Mouse (Mus musculus): ENCODE results near the gene Tctex1d2. TPM values are rescaled to one million over a fixed set of nuclear protein-coding genes. Genes with fewer than 3 reads are reported as not detected.
A peak's percentile ranks its signal among the peaks of the same experiment; 100 is the strongest.

Gene Tctex1d2
- total and polyA plus RNA-seq, 3 experiments, result 13.0 to 239 (median 23.7) TPM

DNA sequence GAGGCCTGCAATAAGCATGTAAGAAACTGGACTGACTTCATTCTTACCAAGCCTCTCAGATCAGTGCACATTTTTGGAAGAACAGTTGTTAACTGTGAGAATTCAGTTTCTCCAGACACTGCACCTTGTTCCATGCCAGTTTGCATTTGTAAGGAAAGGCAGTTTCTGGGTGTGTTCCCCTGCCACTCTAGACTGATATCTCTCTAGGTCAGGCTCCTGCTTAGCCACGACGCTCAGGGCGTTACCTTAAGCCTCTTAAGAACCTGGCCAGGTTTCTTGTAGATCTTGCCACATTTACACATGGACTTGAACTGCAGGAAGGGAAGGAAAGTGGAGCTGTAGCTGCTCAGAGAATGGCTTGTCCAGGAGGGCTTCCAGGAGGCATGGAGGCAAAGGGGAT, 30.2 kb downstream of the Tctex1d2 start:
- Histone ChIP-seq H3K4me1 (ENCODE audit: control insufficient read depth in 1 of 2, insufficient read depth in 2 of 2, low read length in 2 of 2) (peaks cover 39 to 49% of the 10 kb centered on the region in 2 experiments), H3K4me3 (ENCODE audit: control insufficient read depth in 1 of 2, insufficient read depth in 1 of 2, low read depth in 2 of 2, low read length in 2 of 2) (peak overlapping the region in 1 of 2 experiments; percentile 9; a peak in 1 of 4 replicates), H3K27ac (ENCODE audit: control insufficient read depth, low read depth, low read length) (peak overlapping the region; percentile 59), H3K9ac (ENCODE audit: control insufficient read depth, low read depth, low read length, poor library complexity, severe bottlenecking) (no peak overlapping the region), H3K9me3 (replicated peaks; ENCODE audit: insufficient read depth, low read length) (no peaks in the 10 kb centered on the region), H3K27me3 (ENCODE audit: control insufficient read depth in 1 of 2, insufficient read depth in 2 of 2, low read length in 2 of 2) (no peaks in the 10 kb centered on the region), H3K36me3 (ENCODE audit: control insufficient read depth in 1 of 2, insufficient read depth in 2 of 2, low read length in 2 of 2) (peaks cover 0 to 56% of the 10 kb centered on the region in 2 experiments), H3K79me2 (ENCODE audit: control insufficient read depth, insufficient read depth, low read length, poor library complexity) (peaks cover 13% of the 10 kb centered on the region)
- peak; percentile 74 for DNase-seq (ENCODE audit: low read depth, low spot score)
- TF ChIP-seq MYB (IDR thresholded peaks at IDR 0.05; ENCODE audit: low read depth, low read length) (peak; percentile 67), ZKSCAN1 (IDR thresholded peaks at IDR 0.05; ENCODE audit: low read depth, low read length) (no peak), MAZ (IDR thresholded peaks at IDR 0.05; ENCODE audit: low read depth, low read length) (no peak), GATA1 (IDR thresholded peaks at IDR 0.05; ENCODE audit: low read depth, low read length) (peak; percentile 57), ELF1 (IDR thresholded peaks at IDR 0.05; ENCODE audit: low read depth, low read length) (no peak), BHLHE40 (IDR thresholded peaks at IDR 0.05; ENCODE audit: borderline replicate concordance, low read depth, low read length) (no peak), E2F4 (IDR thresholded peaks at IDR 0.05; ENCODE audit: borderline replicate concordance, low read depth, low read length) (no peak), RCOR1 (IDR thresholded peaks at IDR 0.05; ENCODE audit: low read depth, low read length) (no peak), ETS1 (IDR thresholded peaks at IDR 0.05; ENCODE audit: low read depth, low read length) (0 out of 2 replicates have a peak, but pooled peaks have one; percentile 34), USF1 (IDR thresholded peaks at IDR 0.05; ENCODE audit: low read depth, low read length) (no peak), USF2 (IDR thresholded peaks at IDR 0.05; ENCODE audit: borderline replicate concordance in 1 of 2, insufficient read depth in 1 of 2, low read depth in 1 of 2, low read length in 2 of 2) (no peak), POLR2AphosphoS5 (IDR thresholded peaks at IDR 0.05; ENCODE audit: borderline replicate concordance, low read depth, low read length) (no peak), TCF12 (IDR thresholded peaks at IDR 0.05; ENCODE audit: low read depth, low read length) (peak; percentile 67), NRF1 (IDR thresholded peaks at IDR 0.05; ENCODE audit: insufficient read depth, low read depth, low read length, poor library complexity, severe bottlenecking) (no peak), TAL1 (IDR thresholded peaks at IDR 0.05; ENCODE audit: low read length) (peak; percentile 65), ZC3H11A (IDR thresholded peaks at IDR 0.05; ENCODE audit: low read depth, low read length) (no peak), JUND (IDR thresholded peaks at IDR 0.05; ENCODE audit: low read depth, low read length) (no peak), MXI1 (IDR thresholded peaks at IDR 0.05; ENCODE audit: low read depth, low read length) (peak; percentile 69), ZNF384 (IDR thresholded peaks at IDR 0.05; ENCODE audit: low read depth, low read length) (no peak), CHD2 (IDR thresholded peaks at IDR 0.05; ENCODE audit: low read length) (no peak), MAFK (IDR thresholded peaks at IDR 0.05; ENCODE audit: borderline replicate concordance, low read depth, low read length) (no peak; the same call in 1 of the 2 replicates), MEF2A (IDR thresholded peaks at IDR 0.05; ENCODE audit: extremely low read depth, insufficient replicate concordance, low read depth, low read length, poor library complexity, severe bottlenecking) (no peak), RAD21 (IDR thresholded peaks at IDR 0.05; ENCODE audit: low read depth, low read length) (no peak), NELFE (IDR thresholded peaks at IDR 0.05; ENCODE audit: low read depth, low read length) (no peak), HCFC1 (IDR thresholded peaks at IDR 0.05; ENCODE audit: low read depth, low read length) (no peak), CTCF (IDR thresholded peaks at IDR 0.05 in 2 of 3, conservative IDR thresholded peaks at IDR 0.05 in 1 of 3; ENCODE audit: control insufficient read depth in 1 of 3, insufficient read depth in 1 of 3, low read depth in 2 of 3, low read length in 3 of 3, poor library complexity in 1 of 3, severe bottlenecking in 1 of 3) (no peak), KAT2A (conservative IDR thresholded peaks at IDR 0.05; ENCODE audit: low read depth, low read length) (no peak), MAX (IDR thresholded peaks at IDR 0.05; ENCODE audit: low read length) (no peak), POLR2A (IDR thresholded peaks at IDR 0.05; ENCODE audit: control insufficient read depth in 1 of 2, insufficient read depth in 1 of 2, low read depth in 1 of 2, low read length in 2 of 2, poor library complexity in 1 of 2) (no peak; a peak in 1 of 4 replicates), UBTF (IDR thresholded peaks at IDR 0.05; ENCODE audit: borderline replicate concordance, insufficient read depth, low read depth, low read length) (no peak), SIN3A (IDR thresholded peaks at IDR 0.05; ENCODE audit: low read length) (peak; percentile 66), MYC (IDR thresholded peaks at IDR 0.05; ENCODE audit: low read depth, low read length) (no peak; the same call in 1 of the 2 replicates), SMC3 (IDR thresholded peaks at IDR 0.05; ENCODE audit: low read depth, low read length) (no peak), EP300 (IDR thresholded peaks at IDR 0.05; ENCODE audit: low read depth in 1 of 2, low read length in 2 of 2) (peak; percentile 76 to 81), ZMIZ1 (IDR thresholded peaks at IDR 0.05; ENCODE audit: low read depth, low read length) (no peak), GABPA (IDR thresholded peaks at IDR 0.05; ENCODE audit: low read depth, low read length) (no peak), CHD1 (IDR thresholded peaks at IDR 0.05; ENCODE audit: low read depth, low read length) (no peak), TBP (IDR thresholded peaks at IDR 0.05; ENCODE audit: low read depth, low read length) (no peak)

Data from MEL (cell line).